Mouse (Mus musculus) liver, postnatal 0 days (tissue): ENCODE measurements around the gene Ubr1. TPM values are rescaled to one million over a fixed set of nuclear protein-coding genes. Genes with fewer than 3 reads are reported as not detected.

Source experiments
- ATAC-seq: fragments of 200-750 bp; cut with Nextera tagmentation; 2 replicates; pipeline ENCODE4 v1.8.0; 2017; ENCODE audit warnings: mild to moderate bottlenecking, moderate library complexity
- DNase-seq: peaks from one replicate; pipeline ENCODE4 v3.0.0-alpha.2; 2016
- H3K27ac ChIP-seq: fragments of 300-500 bp; sonication (generic); 2 replicates; pipeline ENCODE4 v1.5.1; 2014; ENCODE audit warnings: antibody characterized with exemption, moderate library complexity, mild to moderate bottlenecking, low read depth
- H3K27me3 ChIP-seq: fragments of 300-500 bp; sonication (generic); 2 replicates; pipeline ENCODE4 v1.6.1; 2014; ENCODE audit warnings: low read length, control low read depth, mixed read lengths; ENCODE audit not compliant: insufficient read depth
- H3K36me3 ChIP-seq: fragments of 300-500 bp; sonication (generic); replicated peaks from 2 replicates; pipeline ENCODE4 v1.6.1; 2014; ENCODE audit warnings: mild to moderate bottlenecking, control low read depth, low read length, moderate library complexity, mixed read lengths; ENCODE audit not compliant: insufficient read depth
- H3K4me1 ChIP-seq: fragments of 300-500 bp; sonication (generic); 2 replicates; pipeline ENCODE4 v1.6.1; 2014; ENCODE audit warnings: antibody characterized with exemption, mild to moderate bottlenecking, control low read depth; ENCODE audit not compliant: insufficient read depth
- H3K4me2 ChIP-seq: fragments of 300-500 bp; sonication (generic); 2 replicates; pipeline ENCODE4 v1.6.1; 2014; ENCODE audit warnings: low read depth, mild to moderate bottlenecking, low read length, moderate library complexity, mixed read lengths
- H3K4me3 ChIP-seq: fragments of 300-500 bp; sonication (generic); 2 replicates; pipeline ENCODE4 v1.5.1; 2014; ENCODE audit warnings: low read depth, low read length
- H3K9ac ChIP-seq: fragments of 300-500 bp; sonication (generic); replicated peaks from 2 replicates; pipeline ENCODE4 v1.6.1; 2014; ENCODE audit warnings: mild to moderate bottlenecking, moderate library complexity
- H3K9me3 ChIP-seq: fragments of 300-500 bp; sonication (generic); 2 replicates; pipeline ENCODE4 v1.6.1; 2016; ENCODE audit warnings: mild to moderate bottlenecking, control low read depth, low read length, mixed read lengths
- CTCF ChIP-seq: sonication (generic); IDR thresholded peaks from 2 replicates; pipeline ENCODE4 v1.5.1; 2016; ENCODE audit warnings: antibody characterized with exemption, low read depth
- EP300 ChIP-seq: IDR thresholded peaks from 2 replicates; pipeline ENCODE4 v1.6.1; 2016; ENCODE audit warnings: antibody characterized with exemption, low read depth, mild to moderate bottlenecking
- WGBS: fragments of 180-500 bp; shearing (Covaris S2); extraction: QIAGEN DNeasy Blood & Tissue Kit; methylation state at CpG from one replicate; pipeline ENCODE4 v1.1.7; 2014; ENCODE audit not compliant: insufficient replicate concordance; 5-methylcytosine and 5-hydroxymethylcytosine counted together
- polyA plus RNA-seq: library from polyadenylated mRNA; unstranded; fragments of >200 nt; fragmentation: Nextera tagmentation; extraction: Ambion mirVana; gene quantifications from 2 replicates; pipeline ENCODE4 v1.2.1, GENCODE M21; 2015

Ubr1 gene
- polyA plus RNA-seq, result 5.4 and 6.6 TPM in 2 replicates

DNA sequence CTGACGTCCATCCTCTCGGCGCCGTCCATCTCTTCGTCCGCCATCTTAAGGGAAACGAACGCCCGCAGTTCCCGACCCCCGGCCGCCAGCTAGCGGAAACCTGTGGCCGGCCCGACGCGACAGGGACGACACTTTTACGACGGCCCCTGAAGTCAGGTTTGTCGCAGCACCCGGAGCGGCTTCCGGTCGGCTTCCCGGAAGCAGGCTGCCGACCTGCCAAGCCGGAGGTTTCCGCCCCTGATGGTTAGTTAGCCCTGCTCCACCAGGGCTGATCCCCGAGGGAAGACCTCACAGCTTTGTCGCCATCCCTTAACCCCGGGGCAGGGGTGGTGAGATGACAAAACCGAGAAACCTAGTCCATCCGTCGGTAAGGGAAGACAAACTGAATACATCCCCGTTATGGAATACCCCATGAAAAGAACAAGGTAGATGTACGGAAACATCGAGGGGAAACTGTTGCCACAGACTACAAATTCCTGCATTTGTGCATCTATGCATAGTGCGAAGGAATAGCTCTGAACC, at the start of gene Ubr1:
Ubr1 (minus strand) TSS at position 157 of the 522 bp plus-strand sequence.
- Histone ChIP-seq H3K4me3 (peak within 1 kb of the TSS; percentile 93), H3K9me3 (no peaks in the 10 kb centered on the region), H3K27ac (peak within 1 kb of the TSS; percentile 90), H3K27me3 (no peaks in the 10 kb centered on the region), H3K9ac (peak within 1 kb of the TSS; percentile 84), H3K4me1 (peaks cover 19% of the 10 kb centered on the region), H3K4me2 (peak within 1 kb of the TSS; percentile 83), H3K36me3 (no peaks in the 10 kb centered on the region)
- ATAC-seq (peak; percentile 91), DNase-seq (peak; percentile 92)
- WGBS, result 4% methylated on average over 39 of the region's 39 CpGs
- TF ChIP-seq EP300, result peak; percentile 62
- no peak for TF ChIP-seq CTCF

DNA sequence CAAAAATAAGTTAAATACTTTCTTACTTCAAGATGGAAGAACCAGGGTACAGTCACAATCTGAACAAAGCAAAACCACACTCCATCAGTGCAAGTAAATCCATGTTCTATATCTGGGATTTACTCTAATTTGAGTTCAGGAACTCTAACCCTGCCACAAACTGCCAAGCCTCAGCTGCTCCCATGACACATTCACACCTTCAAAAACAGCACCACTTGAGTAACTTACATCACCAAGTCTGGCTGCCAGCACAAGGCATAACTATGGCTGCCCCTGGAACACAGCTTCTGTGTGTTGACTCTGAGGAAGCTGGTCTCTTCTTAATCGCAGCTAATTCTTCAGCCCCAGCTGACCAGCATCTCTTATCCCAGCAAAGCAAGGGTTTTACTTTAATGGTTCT, 46.6 kb upstream of the Ubr1 start:
- Histone ChIP-seq H3K4me2 (no peak overlapping the region), H3K4me1 (no peaks in the 10 kb centered on the region), H3K9ac (no peak overlapping the region), H3K4me3 (no peak overlapping the region), H3K27me3 (no peaks in the 10 kb centered on the region), H3K27ac (no peak overlapping the region), H3K9me3 (0 out of 2 replicates have a peak, but pooled peaks cover 3% of the 10 kb centered on the region), H3K36me3 (peaks cover 61% of the 10 kb centered on the region)
- DNase-seq, result no peak
- TF ChIP-seq EP300, result no peak
- no peak for TF ChIP-seq CTCF
- no peak for ATAC-seq
- 97% methylated on average over 1 of the region's 1 CpGs for WGBS

DNA sequence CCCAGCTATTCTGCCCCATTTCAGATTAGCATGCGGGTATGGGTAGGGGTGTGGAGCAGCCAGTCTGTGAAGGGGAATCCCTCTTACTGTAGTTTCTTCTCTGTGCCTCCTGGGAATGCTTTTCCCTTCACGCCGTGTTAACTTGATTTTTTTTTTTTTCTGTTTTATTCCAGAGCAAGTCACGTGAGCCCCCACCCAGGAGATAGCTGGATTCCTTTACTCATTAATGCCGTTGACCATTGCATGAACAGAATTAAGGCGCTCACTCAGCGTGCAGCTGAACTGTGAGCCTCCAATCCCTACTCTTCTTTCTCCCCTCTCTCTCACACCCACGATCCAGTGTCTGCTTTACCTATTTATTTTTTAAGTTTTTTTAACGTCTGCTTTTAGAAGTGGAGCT, 45.7 kb upstream of the Ubr1 start:
- no peak overlapping the region for H3K27ac ChIP-seq
- H3K4me1 ChIP-seq, result no peaks in the 10 kb centered on the region
- no peak overlapping the region for H3K9ac ChIP-seq
- DNase-seq (no peak), ATAC-seq (no peak)
- 0 out of 2 replicates have a peak, but pooled peaks cover 3% of the 10 kb centered on the region for H3K9me3 ChIP-seq
- WGBS, result 91% methylated on average over 9 of the region's 9 CpGs
- H3K36me3 ChIP-seq, result peaks cover 58% of the 10 kb centered on the region
- H3K4me3 ChIP-seq, result no peak overlapping the region
- H3K27me3 ChIP-seq, result no peaks in the 10 kb centered on the region
- no peak overlapping the region for H3K4me2 ChIP-seq
- no peak for TF ChIP-seq CTCF
- no peak for TF ChIP-seq EP300

DNA sequence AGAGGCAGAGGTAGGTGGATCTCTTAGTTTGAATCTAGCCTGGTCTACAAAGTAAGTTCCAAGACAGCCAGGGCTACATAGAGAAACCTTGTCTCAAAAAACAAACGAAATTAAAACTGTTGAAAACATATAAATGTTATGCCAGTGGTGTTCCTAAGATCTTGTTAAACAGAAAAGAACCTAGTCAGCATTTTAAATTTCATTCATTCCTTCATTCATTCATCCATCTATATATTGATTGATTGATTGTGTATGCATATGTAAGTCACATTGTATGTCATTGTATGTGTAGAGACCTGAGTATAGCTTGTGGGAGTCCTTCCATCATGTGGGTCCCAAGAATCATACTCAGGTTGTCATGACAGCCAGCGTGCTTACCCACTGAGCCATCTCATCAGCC, 45.0 kb upstream of the Ubr1 start:
- Histone ChIP-seq H3K27ac (no peak overlapping the region), H3K9ac (no peak overlapping the region), H3K4me2 (no peak overlapping the region), H3K36me3 (peaks cover 59% of the 10 kb centered on the region), H3K4me3 (no peak overlapping the region), H3K9me3 (0 out of 2 replicates have a peak, but pooled peaks cover 3% of the 10 kb centered on the region), H3K4me1 (no peaks in the 10 kb centered on the region), H3K27me3 (no peaks in the 10 kb centered on the region)
- DNase-seq, result no peak
- TF ChIP-seq CTCF (no peak), EP300 (no peak)
- WGBS, result 79% methylated on average over 2 of the region's 2 CpGs
- ATAC-seq, result no peak

DNA sequence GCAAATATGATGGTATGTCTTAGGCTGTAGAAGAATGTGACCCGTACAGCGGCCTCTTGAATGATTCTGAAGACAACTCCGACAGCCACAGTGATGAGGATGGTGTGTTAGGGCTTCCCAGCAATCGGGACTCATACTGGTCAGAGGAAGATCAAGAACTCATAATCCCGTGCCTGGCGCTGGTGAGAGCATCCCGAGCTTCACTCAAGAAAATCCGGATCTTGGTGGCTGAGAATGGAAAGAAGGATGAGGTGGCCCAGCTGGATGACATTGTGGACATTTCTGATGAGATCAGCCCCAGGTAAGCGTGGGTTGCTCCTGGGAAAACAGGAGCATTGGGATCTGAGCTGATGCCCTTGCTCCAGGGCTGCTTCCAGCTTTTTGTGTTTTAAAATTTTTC, 42.2 kb upstream of the Ubr1 start:
- TF ChIP-seq CTCF, result no peak
- no peak for TF ChIP-seq EP300
- H3K4me1 ChIP-seq, result peaks cover 11% of the 10 kb centered on the region
- no peaks in the 10 kb centered on the region for H3K27me3 ChIP-seq
- H3K4me3 ChIP-seq, result no peak overlapping the region
- no peak overlapping the region for H3K9ac ChIP-seq
- WGBS, result 85% methylated on average over 9 of the region's 9 CpGs
- H3K27ac ChIP-seq, result no peak overlapping the region
- H3K9me3 ChIP-seq, result 0 out of 2 replicates have a peak, but pooled peaks cover under 1% of the 10 kb centered on the region
- ATAC-seq (no peak), DNase-seq (no peak)
- H3K4me2 ChIP-seq, result no peak overlapping the region
- peaks cover 42% of the 10 kb centered on the region for H3K36me3 ChIP-seq

DNA sequence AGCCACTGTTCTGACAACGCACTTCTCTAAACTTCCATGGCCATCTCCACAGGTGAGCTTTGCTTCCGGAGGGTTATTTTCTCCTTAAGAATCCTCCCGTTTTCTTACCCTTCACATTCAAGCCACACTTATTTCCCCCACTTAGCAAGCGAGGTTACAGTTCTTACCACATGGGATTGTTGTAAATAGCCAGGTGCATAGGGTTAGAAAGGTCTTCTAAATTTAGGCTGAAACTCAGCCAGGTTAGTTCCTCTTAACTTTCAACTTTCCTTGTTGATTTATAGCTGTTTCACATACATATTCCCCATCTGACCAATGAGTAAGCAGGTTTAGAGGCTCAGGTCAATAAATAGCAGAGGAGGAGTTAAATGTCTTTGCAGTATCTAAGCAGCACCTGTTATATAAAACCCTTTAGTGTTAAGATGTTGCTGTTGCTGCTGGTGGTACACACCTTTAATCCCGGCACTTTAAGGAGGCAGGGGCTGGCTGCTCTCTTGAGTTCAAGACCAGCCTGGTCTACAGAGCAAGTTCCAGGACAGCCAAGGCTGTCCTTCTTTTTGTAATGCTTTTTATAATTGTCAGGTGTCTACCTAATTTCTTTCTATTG, 38.7 kb upstream of the Ubr1 start:
- Histone ChIP-seq H3K27me3 (no peaks in the 10 kb centered on the region), H3K9me3 (no peaks in the 10 kb centered on the region), H3K4me3 (peak overlapping the region; percentile 88), H3K4me2 (peak overlapping the region; percentile 85), H3K9ac (peak overlapping the region; percentile 89), H3K27ac (peak overlapping the region; percentile 83), H3K36me3 (peaks cover 18% of the 10 kb centered on the region), H3K4me1 (peaks cover 11% of the 10 kb centered on the region)
- no peak for TF ChIP-seq CTCF
- no peak for TF ChIP-seq EP300
- no peak for ATAC-seq
- 21% methylated on average over 5 of the region's 5 CpGs for WGBS
- no peak for DNase-seq
